Mouse (Mus musculus) kidney, adult 9 months (tissue): ENCODE data around the gene St6galnac3.
"Not testable (repeated sequence)": the region's sequence is repeated elsewhere in the genome, so short reads cannot be mapped to it uniquely, and the experiment has no call there.

Experiments used
- DNase-seq: peaks from one replicate; pipeline ENCODE4 v3.0.0; 2022

The St6galnac3 gene

DNA sequence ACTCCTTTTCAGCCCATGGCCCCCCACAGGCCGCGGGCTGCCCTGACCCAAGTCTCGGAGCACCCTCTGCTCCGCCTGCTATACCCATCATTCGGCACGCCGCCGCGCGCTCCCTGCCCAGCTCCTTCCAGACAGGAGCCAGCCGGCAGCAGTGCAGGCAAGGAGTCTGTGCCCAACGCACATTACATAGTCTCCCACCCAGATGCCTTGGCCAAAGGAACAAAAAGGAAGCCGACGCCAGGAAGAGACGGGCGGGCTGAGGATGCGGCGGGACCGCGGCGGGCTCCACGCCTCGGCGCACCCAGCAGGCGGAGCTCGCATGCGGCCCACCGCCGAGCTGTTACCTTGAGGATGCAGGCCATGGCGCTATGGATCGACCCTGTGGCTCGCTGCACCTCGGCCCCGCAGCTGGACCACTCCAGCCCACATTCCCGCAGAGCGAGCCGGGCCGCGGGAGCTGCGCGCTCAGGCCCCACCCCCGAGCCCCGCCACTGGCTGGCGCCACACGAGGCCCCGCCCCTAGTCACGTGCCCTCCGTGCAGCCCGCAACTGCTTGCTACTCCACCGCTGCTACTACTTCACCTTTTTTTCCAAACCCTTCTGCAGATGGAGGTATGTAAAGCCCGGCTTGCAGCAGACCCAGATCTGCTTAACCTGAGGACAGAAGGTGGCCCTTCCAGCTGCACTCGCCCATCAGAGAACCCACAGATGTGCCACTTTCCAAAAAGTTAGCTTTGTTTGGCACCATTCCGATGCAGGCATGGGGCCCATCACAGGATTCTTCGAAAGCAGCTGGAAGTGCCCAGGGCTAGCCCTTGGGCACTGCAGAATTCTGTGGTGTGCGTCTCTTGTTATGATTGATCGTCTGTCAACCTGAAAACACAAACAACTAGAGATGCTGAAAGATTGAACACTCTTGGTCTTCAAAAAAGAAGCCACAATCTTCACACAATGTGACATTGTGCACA, at the start of gene St6galnac3:
TSS of gene St6galnac3 (minus strand) at position 474 of the 968 bp plus-strand sequence.
- peak; percentile 68 for DNase-seq

DNA sequence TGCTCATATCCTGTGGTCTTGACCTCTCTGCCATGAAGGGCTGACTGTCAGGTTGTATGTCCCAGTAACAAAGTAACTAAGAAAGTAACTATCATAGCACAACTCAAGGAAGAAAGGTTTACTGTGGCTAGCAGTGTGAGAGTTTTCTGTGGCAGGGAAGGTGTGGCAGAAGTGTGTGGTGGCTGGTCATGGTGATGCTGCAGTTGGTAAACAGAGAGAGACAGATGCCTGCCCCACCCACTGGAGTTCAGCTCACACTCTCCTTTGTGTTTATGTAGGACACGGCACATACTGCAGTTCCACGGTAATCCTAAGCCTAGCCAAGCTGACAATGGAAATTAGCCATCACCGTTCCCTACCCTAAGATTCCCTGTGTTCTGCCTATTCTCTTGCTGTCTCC, 49.6 kb upstream of the St6galnac3 start:
- DNase-seq = no peak

DNA sequence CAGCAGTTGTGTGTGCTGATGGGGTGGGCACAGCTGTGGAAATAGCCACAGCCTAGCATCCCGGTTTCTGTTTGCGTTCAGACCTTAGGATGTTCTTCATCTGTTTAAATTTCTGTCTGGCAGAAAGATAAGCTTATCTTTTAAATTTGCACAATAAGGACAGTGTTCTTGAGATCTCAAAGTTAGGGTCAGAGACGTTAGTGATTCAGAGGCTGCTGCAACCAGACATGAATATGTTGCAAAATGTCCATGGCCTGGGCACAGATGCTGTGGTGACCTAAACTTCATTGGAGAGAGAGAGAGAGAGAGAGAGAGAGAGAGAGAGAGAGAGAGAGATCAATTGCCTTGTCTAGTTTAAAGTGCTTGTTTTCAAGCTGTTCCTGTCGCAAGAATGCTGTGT, 46.5 kb upstream of the St6galnac3 start:
- DNase-seq = no peak

DNA sequence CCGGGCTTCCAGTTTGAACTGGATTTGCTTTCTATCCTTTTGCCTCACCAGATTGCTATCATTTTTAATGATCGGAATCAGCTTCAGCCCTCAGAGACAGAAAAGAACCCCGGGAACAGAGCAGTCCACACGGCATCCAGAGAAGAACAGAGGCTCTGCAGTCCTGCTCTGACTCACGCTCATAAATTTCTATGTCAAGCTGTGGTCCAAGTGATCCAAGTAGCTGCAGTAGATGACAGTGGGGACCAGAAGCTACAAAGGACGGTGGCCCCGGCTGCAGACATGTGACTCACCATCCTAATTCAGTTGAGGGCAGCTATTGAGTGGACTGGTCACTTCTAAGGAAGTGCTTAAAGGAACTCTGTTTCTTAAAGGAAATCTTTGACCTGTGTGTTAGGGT, 45.6 kb upstream of the St6galnac3 start:
- no peak for DNase-seq

DNA sequence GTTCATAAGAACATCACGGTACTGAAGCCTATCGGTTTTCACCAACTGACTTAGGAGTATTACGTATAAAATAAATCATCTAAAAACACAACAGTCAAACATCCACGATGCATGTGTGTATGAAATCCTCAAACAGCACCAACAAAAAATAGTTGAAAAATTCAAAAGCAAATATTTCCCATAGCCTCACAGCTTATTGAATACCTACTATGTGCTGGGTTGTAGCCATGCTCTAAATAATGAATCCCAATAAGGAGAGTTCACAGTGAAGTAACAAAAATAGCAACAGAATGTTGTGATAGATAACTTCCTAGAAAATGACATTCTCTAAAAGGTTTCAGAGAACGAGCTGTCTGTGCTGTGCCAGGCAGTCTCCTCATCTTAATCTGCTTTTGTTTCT, 44.2 kb upstream of the St6galnac3 start:
- no peak for DNase-seq

DNA sequence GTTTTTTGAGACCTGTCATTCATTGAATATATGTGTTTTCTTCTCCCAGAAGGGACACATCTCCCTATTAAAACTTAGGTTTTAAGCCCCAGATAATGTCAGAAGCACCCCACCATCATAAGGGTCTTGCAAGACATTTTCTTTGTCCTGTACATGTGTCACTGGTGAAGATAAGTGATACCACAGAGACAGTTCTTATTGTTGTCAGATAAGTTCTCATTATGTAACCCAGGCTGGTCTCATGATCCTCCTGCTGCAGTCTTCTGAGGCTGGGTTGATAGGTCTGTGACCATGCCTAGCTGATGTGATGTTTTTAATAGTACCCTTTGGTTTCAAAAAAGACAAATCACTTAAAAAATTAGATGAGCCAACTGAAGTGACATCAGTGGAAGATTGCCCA, 40.2 kb upstream of the St6galnac3 start:
- no peak for DNase-seq

DNA sequence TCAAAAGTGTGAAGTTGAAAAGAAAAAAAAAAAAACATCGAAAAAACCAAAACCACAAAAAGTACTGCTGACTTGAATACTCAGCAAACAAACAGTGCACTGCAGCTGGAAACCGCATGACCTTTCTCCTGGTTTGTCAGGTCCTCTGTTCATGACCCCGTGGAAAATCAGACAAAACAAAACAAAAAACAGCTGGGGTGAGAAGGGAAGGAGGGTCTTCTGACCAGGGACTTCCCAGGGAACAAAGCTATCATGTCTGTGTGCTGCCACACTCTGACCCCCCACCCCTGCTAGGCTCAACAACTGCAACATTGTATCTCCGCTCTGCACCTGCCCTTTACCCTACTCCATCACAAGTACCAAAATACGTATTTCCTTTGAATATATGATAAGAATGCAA, 39.8 kb upstream of the St6galnac3 start:
- peak; percentile 21 for DNase-seq

DNA sequence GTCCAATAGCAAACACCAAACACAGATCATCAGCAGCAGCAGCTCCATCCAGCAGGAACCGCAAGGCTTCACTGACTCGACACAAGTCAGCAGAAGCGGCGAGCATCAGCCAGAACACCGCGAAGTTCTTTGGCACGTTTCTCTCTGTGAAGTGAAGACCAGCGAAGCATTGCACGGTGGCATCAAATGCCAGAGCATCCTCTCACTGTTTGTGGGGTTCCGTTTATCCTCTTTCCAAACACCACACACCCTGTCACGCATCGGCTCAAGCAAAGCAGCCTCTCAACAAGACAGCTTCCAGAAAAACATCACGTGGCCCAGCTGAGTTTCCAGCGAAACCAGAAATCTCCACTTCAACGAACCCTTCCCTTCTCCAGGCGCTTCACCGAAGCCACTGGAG, 36.2 kb upstream of the St6galnac3 start:
- no peak for DNase-seq

DNA sequence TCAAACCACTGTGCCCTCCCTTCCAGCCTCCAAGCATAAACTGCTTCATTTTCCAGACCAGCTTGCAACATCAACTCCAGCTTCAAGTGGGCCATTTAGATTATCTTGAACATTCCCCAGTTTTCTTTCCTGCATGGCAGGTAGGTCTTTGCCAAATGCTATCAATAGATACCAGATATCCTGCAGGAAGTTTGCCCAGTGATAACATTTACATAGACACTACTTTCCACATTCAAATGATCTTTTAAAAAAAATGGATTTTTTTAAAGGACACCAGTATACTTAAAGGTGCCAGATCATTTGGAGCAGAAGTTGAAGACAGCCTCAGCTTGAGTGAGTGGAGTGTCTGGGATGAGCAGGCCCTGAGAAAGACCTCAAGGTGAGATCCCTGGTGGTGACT, 34.3 kb upstream of the St6galnac3 start:
- no peak for DNase-seq

DNA sequence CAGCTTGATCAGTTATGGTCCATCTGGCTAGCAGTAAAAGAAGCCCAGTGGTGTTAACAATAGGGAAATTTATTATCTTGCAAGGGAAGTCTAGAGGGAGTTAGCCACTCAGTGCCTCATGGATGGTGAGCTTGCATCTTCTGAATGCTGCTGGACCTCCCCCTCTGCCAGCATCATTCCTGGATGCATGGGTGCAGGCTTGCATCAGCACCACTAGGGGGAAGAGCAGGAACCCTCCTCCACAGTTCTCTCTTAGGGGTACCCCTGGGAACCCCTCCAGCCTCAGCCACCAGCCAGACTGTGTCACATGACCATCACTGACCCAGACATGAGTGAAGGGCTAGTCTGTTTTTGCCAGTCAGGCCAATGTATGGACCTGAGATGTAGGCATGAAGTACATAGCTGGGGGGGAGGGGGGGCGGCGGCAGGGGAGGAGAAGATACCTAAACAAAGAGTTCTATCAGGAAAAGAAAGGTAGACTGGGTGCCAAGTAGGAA, 31.6 kb upstream of the St6galnac3 start:
- DNase-seq = no peak

DNA sequence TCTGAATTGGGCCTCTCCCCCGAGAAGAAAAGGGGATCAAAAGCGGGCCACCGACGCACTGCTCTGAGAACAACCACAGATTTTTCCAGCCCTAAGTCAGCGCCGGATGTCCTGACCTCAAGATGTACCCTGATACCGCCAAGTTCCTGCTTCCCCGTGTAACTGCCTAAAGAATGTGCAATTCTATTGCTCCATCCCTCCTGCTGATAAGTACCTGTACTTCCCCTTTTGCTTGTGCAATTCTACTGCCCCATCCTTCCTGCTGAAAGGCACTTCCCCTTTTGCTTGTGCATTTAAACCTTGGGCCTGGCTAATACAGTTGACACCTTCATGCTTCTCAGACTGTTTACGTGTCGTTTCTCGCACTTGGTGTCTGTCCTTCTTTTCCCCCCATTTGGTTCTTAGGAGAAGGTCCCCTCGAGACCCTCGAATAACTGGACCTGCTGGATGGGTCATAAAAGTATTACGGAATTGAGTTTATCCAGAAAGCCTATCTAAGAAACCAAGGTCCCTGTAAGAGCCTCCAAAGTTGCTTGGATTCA, 30.9 kb upstream of the St6galnac3 start:
- not testable (repeated sequence) for DNase-seq

DNA sequence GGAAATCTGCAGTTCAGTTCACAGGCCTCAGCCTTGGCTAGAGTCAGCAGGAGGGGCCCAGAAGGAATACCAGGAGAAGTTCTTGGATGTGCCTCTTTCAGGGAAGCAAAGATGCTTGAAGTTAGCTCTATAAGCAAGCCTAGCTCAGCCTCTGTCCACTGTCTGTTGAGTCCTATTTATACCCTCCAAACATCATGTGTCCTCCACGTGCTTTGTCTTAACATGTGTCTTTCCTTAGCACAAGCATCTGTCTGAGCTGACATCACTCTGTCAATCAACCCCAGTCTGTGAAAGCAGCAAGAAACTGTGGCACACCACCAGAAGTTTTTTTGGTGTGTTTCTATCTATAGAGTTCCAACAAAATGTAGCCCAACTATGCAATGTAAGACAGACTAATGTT, 26.5 kb upstream of the St6galnac3 start:
- DNase-seq = no peak

DNA sequence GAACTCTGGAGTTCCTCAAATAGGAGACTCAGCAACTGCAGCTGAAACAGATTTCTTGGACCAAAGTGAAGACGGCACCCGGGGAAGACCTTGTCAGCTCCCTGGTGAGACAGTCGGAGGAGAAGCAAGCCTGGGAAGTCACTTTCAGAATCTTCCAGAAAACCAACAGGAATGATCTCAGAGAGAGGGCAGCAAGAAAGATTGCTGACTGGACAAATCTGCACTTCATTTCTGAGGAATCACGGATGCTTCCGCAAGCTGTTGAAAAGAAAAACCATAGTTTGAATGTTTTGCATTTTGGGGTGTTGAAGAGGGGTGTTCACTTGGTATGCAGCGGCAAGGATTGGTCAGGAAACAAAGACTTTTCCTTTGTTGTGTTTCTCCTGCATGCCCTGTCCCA, 24.4 kb upstream of the St6galnac3 start:
- DNase-seq = no peak

DNA sequence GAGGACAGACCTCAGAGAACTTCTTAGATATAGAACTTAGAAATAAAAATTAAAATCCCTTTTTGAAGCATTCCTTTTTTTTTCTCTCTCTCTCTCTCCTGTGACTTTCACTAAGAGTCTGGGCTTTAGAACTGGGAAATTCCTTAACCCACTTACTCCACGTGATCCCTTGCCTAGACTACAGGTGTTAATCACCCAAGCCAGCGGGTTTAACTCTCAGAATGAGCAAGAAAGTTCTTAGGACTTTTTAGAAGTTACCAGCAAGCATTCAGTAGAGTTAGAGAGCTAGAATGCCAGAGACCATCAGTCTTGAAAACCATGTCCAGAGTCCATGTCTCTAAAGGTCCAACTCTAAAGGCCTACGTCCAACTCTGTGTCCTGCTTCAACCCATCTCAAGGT, 23.3 kb upstream of the St6galnac3 start:
- DNase-seq = no peak

DNA sequence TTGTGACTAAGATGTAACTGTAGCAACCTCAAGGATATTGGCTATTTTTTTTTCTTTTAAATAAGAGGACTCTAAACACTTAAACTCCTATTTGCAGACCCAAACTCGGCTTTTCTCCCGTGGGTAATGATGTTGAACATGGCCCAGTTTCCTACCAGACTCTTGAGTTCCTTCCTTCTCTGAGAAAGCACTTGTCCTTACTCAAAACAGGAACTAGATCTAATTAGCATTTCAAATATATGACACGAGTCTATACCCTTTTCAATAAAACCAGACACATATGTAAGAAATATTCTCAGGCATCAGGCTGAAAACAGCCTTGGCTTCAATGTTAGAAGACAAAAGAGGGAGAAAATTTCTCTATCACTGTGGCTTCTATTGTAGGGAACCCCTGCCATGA, 20.1 kb upstream of the St6galnac3 start:
- no peak for DNase-seq

DNA sequence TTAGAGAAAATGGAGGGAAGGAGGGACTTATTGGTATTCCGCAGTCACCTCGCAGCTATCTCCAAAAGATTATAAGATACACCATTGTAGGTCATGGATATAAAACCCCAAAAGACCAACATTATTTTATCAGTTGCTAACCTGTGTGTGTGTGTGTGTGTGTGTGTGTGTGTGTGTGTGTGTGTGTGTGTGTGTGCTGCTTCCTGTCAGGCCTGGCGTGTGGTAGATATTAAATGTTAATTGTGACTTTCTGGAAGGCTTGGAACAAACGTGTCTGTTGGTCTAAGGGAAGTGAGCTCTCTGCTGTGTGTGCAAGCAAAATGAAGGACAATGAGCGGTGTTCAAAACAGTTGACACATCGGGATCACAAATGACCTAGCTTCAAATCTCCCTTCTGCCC, 19.5 kb upstream of the St6galnac3 start:
- no peak for DNase-seq

DNA sequence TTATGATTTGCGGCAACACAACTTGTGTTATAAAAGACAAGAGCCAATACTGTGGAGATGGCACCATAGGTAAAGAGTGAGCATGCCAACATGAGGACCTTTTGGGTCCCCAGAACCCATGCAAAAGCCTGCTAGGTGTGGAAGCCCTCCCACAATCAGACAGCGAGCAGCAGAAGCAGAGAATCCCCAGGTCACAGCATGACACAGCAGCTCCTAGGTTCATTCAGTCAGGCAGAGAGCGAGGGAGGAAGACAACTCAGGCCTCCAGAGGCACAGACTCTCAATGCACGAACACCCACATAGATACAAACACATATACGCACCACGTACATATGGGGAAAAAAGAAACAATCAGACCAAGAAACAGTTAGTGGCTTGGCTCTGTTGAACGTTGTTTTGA, 16.8 kb upstream of the St6galnac3 start:
- DNase-seq = no peak

DNA sequence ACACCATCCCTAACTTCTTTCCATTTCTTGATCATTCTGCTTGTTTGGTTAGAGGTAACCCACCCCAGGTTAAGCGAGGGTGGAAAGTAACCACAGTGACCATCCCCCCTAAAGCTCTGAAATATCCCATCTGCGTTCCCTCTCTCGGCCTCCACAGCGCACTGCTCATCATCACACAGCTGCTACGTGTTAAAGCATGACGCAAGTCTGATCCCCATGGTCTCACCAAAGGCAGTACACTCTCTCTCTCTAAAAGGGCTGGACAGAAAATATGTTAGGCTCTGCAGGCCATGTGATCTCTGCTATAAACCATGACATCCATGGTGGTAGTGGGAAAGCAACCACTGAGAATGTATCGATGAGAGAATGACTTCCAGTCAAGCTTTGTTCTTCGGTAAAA, 14.4 kb upstream of the St6galnac3 start:
- DNase-seq = no peak

DNA sequence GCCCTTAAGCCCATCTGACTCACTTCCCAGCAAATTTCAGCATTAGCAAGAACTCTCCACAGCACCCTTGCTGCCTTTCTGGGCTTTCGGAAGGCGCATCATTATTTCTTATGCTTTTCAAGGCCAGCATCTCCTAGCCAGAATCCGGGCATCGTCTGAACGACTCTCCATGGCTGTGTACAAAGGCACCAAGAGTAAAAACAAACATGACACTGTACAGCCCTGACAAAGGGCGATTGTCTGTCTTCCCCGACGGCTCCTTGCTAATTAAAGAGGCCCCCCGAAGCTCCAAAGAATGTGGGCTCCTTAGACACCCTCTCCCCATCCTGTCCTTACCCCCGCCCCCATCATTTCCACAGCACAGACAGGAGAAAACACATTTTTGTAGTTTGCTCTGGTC, 13.4 kb upstream of the St6galnac3 start:
- DNase-seq = no peak

DNA sequence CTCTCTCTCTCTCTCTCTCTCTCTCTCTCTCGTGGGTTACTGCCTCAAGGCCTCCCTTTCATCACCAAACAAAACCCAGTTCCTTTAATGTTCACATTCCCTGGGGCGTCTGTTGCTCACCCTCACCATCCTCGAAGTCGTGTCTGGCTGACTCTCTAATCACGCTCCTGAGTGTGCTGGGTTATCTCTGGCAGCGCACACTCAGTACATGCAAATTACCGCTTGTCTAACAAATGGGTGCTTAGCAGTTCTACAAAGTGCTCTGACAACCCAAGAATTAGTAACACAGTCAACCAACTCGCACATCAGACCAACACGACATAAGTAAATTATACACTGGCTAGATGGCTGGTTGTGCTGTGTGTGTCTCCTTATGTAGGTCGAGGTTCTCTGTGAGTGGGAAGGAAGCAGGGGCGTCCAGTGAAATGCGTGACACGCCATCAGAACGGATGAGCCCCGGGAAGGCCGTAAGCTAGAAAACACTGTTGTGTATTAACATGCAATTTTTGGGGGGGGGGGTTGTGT, 11.8 kb upstream of the St6galnac3 start:
- no peak for DNase-seq

DNA sequence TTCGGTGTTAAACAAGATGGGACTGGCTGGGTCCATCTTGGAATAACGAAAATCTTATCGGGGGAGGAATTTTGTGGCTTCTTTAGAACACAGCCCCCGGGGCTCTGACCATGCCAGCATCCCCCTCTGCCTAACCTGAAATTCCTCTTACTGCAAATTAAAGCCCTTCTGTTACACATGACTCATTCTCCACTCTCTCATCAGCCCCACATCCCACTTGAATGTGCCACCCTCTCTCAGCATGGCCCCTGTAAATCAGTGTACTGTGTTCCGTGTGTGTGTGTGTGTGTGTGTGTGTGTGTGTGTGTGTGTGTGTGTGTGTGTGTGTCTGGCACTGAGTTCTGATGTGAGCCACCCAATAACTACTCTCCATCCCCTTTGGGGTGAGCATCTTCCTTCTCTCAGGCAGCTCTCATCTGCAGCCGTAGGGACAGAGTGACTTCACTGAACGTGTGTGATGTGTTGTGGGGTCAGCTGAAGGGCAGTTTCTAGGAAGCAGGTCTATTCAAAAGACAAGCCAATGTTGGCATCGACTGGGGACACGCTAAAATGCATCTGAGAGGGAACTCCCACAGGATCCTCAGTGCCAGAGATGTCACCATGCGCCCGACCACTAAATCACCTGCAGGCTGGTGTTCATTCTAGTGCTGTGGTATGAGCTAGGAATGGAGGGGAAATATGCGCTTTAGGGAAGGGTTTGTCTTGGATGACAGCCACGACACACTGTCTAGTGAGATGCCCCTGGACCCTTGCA, 11.0 kb upstream of the St6galnac3 start:
- no peak for DNase-seq

DNA sequence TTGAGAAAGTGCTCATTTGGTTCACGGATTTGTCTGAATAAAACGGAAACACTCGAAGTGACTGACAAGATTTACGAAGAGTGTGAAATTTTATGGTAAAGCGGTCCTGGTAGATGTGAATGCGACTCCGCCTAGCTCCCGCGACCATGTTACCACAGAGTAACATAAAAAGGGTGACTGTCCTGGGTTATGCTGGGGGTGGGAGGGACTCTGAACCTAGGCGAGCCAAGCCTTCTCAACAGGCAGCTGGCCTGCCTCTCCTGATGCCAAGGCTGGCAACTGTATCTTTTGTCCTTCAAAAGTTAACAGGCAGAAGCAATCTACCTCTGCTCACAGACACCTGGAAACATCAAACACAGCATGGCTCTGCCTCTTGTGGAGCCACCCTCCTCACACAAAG, 9.8 kb upstream of the St6galnac3 start:
- no peak for DNase-seq

DNA sequence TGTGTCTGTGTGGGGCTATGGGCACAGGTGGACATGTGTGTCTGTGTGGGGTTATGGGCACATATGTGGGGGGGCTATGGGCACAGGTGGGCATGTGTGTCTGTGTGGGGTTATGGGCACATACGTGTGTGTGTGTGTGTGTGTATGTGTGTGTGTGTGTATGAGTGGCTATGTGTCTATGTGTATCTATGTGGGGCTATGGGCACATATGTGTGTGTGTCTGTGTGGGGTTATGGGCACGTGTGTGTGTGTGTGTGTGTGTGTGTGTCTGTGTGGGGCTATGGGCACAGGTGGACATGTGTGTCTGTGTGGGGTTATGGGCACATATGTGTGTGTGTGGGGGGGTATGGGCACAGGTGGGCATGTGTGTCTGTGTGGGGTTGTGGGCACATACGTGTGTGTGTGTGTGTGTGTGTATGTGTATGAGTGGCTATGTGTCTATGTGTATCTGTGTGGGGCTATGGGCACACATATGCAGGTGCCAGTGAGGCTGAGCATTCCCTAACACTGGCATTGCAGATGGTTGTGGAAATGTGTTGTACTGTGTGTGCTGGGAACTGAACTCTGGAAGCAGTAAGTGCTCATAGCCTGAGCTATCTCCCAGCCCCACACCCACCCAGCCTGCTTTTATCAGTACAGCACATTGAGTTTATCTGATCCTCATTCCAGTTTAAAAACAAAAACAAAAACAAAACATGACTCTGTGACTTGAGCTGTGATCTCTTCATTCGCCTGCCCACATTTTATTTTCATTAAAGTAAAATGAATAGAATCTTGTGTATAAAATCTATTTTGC, 8.6 kb upstream of the St6galnac3 start:
- DNase-seq = no peak
